Mouse (Mus musculus): ENCODE results near the gene Slc25a39. TPM values are rescaled to one million over a fixed set of nuclear protein-coding genes. Genes with fewer than 3 reads are reported as not detected.

Gene Slc25a39
- polyA plus RNA-seq, 1 experiment from 2014 or later = 214 TPM

DNA sequence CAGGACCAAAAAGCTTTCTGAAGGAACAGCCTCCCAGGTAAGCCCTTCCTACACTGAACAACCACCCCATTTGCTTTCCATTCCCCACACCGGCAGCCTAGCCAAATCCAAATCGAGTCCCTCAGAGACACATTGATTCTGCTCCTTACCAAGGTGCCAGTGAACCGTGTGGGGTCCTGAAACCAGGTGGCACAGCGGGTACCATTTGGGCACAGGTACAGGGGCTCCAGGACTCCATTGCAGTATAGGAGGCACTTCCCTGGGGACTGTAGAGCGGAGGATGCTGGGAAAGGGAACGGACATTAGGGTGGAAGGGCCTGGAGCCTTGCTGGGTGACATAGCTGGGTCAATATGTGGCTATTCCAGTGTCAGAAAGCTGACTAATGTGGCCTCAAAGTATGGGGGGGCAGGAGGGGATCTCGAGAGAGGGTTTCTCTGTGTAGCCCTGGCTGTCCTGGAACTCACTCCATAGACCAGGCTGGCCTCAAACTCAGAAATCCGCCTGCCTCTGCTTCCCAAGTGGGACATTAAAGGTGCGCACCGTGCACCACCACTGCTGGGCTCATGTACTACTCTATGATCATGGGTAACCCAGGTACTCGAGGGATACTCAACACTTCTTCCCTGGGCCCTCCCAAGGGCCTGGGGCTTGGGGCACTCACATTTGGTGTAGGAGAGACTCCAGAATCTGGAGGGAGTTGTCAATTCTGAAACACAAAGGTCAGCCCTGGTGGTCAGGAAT, 2.0 kb downstream of the Slc25a39 start:
- TF ChIP-seq CTCF (IDR thresholded peaks at IDR 0.05) = no peak
- TF ChIP-seq EP300 (IDR thresholded peaks at IDR 0.05) = no peak
- no peaks in the 10 kb centered on the region for H3K9me3 ChIP-seq (ENCODE audit: low read length)
- peaks cover 4% of the 10 kb centered on the region; the same call in 1 of the 2 replicates for H3K4me1 ChIP-seq (ENCODE audit: insufficient read depth, low read depth, low read length)
- no peak for ATAC-seq
- no peak overlapping the region for H3K9ac ChIP-seq (replicated peaks; ENCODE audit: low read depth)
- H3K27me3 ChIP-seq (replicated peaks; ENCODE audit: insufficient read depth, low read length) = 0 out of 2 replicates have a peak, but pooled peaks cover 2% of the 10 kb centered on the region
- H3K4me2 ChIP-seq (replicated peaks; ENCODE audit: low read depth, low read length) = peak overlapping the region; percentile 68; the same call in 1 of the 2 replicates
- 79% methylated on average over 11 of the region's 11 CpGs for WGBS
- peaks cover 10% of the 10 kb centered on the region for H3K36me3 ChIP-seq (ENCODE audit: insufficient read depth, low read length)
- no peak overlapping the region for H3K27ac ChIP-seq (ENCODE audit: low read length)
- no peak for DNase-seq (ENCODE audit: low spot score)
- H3K4me3 ChIP-seq (ENCODE audit: low read depth, low read length) = no peak overlapping the region

DNA sequence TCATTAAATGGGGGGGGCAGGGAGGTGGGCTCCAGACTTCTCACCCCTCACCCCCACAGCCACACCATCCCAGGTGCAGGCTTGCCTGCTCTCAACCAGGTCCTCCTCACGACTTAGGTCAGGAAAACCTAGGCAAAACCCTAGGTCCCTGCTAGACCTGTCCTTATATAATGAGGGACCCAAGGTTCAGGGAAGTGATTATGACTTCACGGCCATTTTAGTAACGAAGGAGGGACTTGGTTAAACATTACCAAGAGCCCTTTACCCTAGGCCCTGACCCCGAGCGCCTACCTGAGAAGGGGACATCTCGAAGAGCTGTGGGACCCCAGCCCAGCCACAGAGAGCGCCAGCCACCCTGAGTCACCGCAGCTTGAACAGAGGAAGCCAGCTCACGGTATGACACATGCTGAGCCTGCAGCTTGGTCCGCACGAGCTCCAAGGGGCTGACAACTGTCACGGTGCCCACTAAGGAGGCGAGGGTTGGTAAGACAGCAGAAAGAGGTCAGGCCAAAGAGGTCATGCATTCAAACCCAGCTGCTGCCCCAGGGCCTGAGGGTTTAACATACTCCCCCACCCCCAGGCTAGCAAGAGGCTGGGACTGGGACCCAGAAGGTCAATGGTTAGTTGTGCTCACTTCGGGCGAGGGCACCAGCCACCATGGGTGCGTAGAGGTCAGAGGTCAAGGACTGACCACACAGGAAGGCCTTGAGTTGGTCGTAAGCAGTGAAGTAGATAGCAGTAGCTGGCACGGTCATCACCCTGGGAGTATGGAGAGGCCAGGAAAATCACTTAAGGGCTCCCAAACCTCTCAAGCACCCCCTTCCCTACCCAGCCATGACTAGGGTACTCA, 3.4 kb downstream of the Slc25a39 start:
- Histone ChIP-seq H3K4me2 (replicated peaks; ENCODE audit: low read depth, low read length) (no peak overlapping the region), H3K4me1 (ENCODE audit: insufficient read depth, low read depth, low read length) (peaks cover 8% of the 10 kb centered on the region), H3K9ac (replicated peaks; ENCODE audit: low read depth) (no peak overlapping the region), H3K9me3 (ENCODE audit: low read length) (no peaks in the 10 kb centered on the region), H3K36me3 (ENCODE audit: insufficient read depth, low read length) (peaks cover 10% of the 10 kb centered on the region), H3K27me3 (replicated peaks; ENCODE audit: insufficient read depth, low read length) (peaks cover 12% of the 10 kb centered on the region; the same call in 1 of the 2 replicates), H3K27ac (ENCODE audit: low read length) (no peak overlapping the region), H3K4me3 (ENCODE audit: low read depth, low read length) (no peak overlapping the region)
- ATAC-seq = no peak
- TF ChIP-seq EP300 (IDR thresholded peaks at IDR 0.05) (no peak), CTCF (IDR thresholded peaks at IDR 0.05) (no peak)
- WGBS = 62% methylated on average over 18 of the region's 18 CpGs
- peak; percentile 21 for DNase-seq (ENCODE audit: low spot score)

DNA sequence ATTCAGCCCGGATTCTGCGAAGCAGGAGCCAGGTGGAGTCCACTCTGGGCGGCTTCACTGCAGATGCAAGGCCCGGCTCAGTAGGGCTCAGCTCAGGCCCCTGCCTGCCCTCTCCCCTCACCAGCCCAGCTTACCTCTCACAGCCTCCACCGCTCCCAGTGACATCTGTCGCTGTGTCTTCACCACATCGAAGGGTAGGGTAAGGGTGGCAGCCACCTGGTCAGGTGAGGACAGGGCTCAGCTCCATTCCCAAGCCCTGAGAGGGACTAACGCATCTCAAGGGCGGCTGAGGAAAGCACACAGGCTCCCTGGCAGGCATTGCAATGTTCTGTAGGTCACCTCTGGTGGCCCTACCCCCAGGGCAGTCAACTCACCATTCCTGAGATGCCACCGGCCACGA, 4.1 kb downstream of the Slc25a39 start:
- no peaks in the 10 kb centered on the region for H3K9me3 ChIP-seq (ENCODE audit: low read length)
- no peak overlapping the region for H3K4me3 ChIP-seq (ENCODE audit: low read depth, low read length)
- H3K27me3 ChIP-seq (replicated peaks; ENCODE audit: insufficient read depth, low read length) = peaks cover 16% of the 10 kb centered on the region; the same call in 1 of the 2 replicates
- no peak overlapping the region for H3K9ac ChIP-seq (replicated peaks; ENCODE audit: low read depth)
- H3K4me1 ChIP-seq (ENCODE audit: insufficient read depth, low read depth, low read length) = peaks cover 8% of the 10 kb centered on the region
- DNase-seq (ENCODE audit: low spot score) (no peak), ATAC-seq (no peak)
- H3K27ac ChIP-seq (ENCODE audit: low read length) = no peak overlapping the region
- 92% methylated on average over 11 of the region's 11 CpGs for WGBS
- H3K36me3 ChIP-seq (ENCODE audit: insufficient read depth, low read length) = peaks cover 10% of the 10 kb centered on the region
- TF ChIP-seq EP300 (IDR thresholded peaks at IDR 0.05) (no peak), CTCF (IDR thresholded peaks at IDR 0.05) (no peak)
- no peak overlapping the region for H3K4me2 ChIP-seq (replicated peaks; ENCODE audit: low read depth, low read length)

DNA sequence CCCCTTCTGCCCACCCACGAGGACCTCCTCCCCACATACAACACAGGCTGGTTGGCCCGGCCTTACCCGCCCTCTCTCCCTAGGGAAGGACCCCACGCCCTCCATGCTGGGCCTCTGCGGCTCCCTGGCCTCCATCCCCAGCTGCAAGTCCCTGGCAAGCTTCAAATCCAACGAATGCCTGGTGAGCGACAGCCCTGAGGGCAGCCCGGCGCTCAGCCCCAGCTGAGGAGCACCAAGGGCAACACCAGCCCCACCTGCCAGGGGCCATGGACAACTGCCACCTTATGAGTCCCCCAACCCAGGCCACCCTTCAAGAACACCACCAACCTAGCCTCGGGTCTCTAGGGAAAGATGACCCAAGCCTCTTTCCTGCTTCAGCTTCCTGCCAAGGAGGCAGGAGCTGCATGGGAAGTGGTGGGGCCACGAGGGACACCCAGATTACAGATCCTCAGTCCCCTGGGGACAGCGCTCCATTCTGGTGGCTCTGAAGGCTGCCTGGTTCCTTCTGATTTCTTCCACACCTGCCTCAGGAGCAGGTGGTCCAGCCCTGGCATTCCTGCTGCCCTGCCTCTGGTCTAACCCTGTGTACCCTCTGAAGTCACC, 5.7 kb downstream of the Slc25a39 start:
- Histone ChIP-seq H3K4me2 (replicated peaks; ENCODE audit: low read depth, low read length) (no peak overlapping the region), H3K9ac (replicated peaks; ENCODE audit: low read depth) (no peak overlapping the region), H3K36me3 (ENCODE audit: insufficient read depth, low read length) (peaks cover 10% of the 10 kb centered on the region), H3K4me1 (ENCODE audit: insufficient read depth, low read depth, low read length) (peaks cover 8% of the 10 kb centered on the region), H3K4me3 (ENCODE audit: low read depth, low read length) (no peak overlapping the region), H3K27ac (ENCODE audit: low read length) (no peak overlapping the region), H3K27me3 (replicated peaks; ENCODE audit: insufficient read depth, low read length) (peaks cover 20% of the 10 kb centered on the region; the same call in 1 of the 2 replicates), H3K9me3 (ENCODE audit: low read length) (no peaks in the 10 kb centered on the region)
- ATAC-seq = no peak
- WGBS = 57% methylated on average over 11 of the region's 12 CpGs
- no peak for DNase-seq (ENCODE audit: low spot score)
- no peak for TF ChIP-seq CTCF (IDR thresholded peaks at IDR 0.05)
- TF ChIP-seq EP300 (IDR thresholded peaks at IDR 0.05) = no peak

DNA sequence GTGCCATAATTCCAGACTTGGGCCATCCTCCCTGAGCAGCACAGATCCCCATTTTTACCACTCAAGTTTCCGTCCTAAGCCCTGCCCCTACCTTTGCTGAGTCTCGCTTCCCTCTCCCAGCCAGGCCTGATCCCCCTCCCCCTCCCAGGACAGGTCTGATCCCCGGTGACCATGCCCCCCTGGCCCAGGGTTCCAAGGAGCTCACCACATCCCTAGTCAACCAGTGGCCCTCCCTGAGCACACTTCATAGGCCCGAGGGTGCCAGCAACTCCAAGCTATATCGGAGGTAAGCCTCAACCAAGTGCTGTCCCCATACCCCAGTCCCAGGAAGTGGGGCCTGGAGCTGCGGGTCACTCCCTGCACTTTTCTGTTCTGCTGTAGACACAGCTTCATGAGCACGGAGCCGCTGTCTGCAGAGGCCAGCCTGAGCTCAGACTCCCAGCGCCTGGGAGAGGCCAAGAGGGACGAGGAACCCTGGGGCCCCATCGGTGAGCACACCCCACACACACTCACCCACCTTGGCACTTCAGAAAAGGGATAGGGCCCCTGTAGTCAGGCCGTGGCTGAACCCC, 7.1 kb downstream of the Slc25a39 start:
- Histone ChIP-seq H3K4me2 (replicated peaks; ENCODE audit: low read depth, low read length) (no peak overlapping the region), H3K27ac (ENCODE audit: low read length) (no peak overlapping the region), H3K4me1 (ENCODE audit: insufficient read depth, low read depth, low read length) (peaks cover 4% of the 10 kb centered on the region; the same call in 1 of the 2 replicates), H3K27me3 (replicated peaks; ENCODE audit: insufficient read depth, low read length) (peaks cover 21% of the 10 kb centered on the region; the same call in 1 of the 2 replicates), H3K36me3 (ENCODE audit: insufficient read depth, low read length) (peaks cover 10% of the 10 kb centered on the region), H3K4me3 (ENCODE audit: low read depth, low read length) (no peak overlapping the region), H3K9me3 (ENCODE audit: low read length) (no peaks in the 10 kb centered on the region), H3K9ac (replicated peaks; ENCODE audit: low read depth) (no peak overlapping the region)
- 18% methylated on average over 12 of the region's 12 CpGs for WGBS
- TF ChIP-seq CTCF (IDR thresholded peaks at IDR 0.05) (no peak), EP300 (IDR thresholded peaks at IDR 0.05) (no peak)
- ATAC-seq = no peak
- DNase-seq (ENCODE audit: low spot score) = no peak
